Mouse (Mus musculus): ENCODE measurements at regions not wholly inside any gene's neighbourhood (a gene's known extent, or its start where the extent isn't known, plus 50 kb on each side); places are given as distances from the start of the nearest gene placed in this dataset.

- no peak overlapping the region for H3K27ac ChIP-seq (ENCODE audit: low read depth, low read length)
Measured at GRCm38 (mm10) chr3:117038928-117039300, 70.1 kb upstream of the Palmd start.

GRCm38 (mm10) chr3:117038280-117038927 lies 69.6 kb upstream of the Palmd start:
- H3K36me3 ChIP-seq (ENCODE audit: control insufficient read depth, insufficient read depth, low read length): no peaks in the 10 kb centered on the region
- no peak overlapping the region for H3K4me2 ChIP-seq
- H3K9me3 ChIP-seq (replicated peaks; ENCODE audit: control insufficient read depth, low read length): no peaks in the 10 kb centered on the region
- 0 out of 2 replicates have a peak, but pooled peaks have one; percentile 31 for ATAC-seq (replicated peaks; ENCODE audit: insufficient number of reproducible peaks, low FRiP score, low TSS enrichment)
- no peak overlapping the region for H3K4me3 ChIP-seq (ENCODE audit: low read depth, low read length)
- H3K4me1 ChIP-seq (ENCODE audit: control insufficient read depth, insufficient read depth, low read length): no peaks in the 10 kb centered on the region
- whole genome bisulfite sequencing (ENCODE audit: insufficient replicate concordance): 56% methylated on average over 4 of the region's 4 CpGs
- H3K27me3 ChIP-seq (ENCODE audit: control insufficient read depth, insufficient read depth, low read length): no peaks in the 10 kb centered on the region
- no peak overlapping the region for H3K27ac ChIP-seq (ENCODE audit: low read depth, low read length)
- H3K9ac ChIP-seq (ENCODE audit: low read depth, low read length): no peak overlapping the region

More at GRCm38 (mm10) chr3:117038928-117039300, 70.1 kb upstream of the Palmd start:
- no peak overlapping the region for H3K4me2 ChIP-seq
- no peaks in the 10 kb centered on the region for H3K4me1 ChIP-seq (ENCODE audit: control insufficient read depth, insufficient read depth, low read length)
- no peak overlapping the region for H3K9ac ChIP-seq (ENCODE audit: low read depth, low read length)
- no peak overlapping the region for H3K4me3 ChIP-seq (ENCODE audit: low read depth, low read length)
- no peaks in the 10 kb centered on the region for H3K27me3 ChIP-seq (ENCODE audit: control insufficient read depth, insufficient read depth, low read length)
- no peaks in the 10 kb centered on the region for H3K36me3 ChIP-seq (ENCODE audit: control insufficient read depth, insufficient read depth, low read length)
- 59% methylated on average over 1 of the region's 1 CpGs for WGBS (ENCODE audit: insufficient replicate concordance)
- H3K9me3 ChIP-seq (replicated peaks; ENCODE audit: control insufficient read depth, low read length): no peaks in the 10 kb centered on the region
- no peak for ATAC-seq (replicated peaks; ENCODE audit: insufficient number of reproducible peaks, low FRiP score, low TSS enrichment)

All from heart, embryonic 11.5 days (tissue).